Mouse (Mus musculus): ENCODE measurements around the gene Fus. TPM values are rescaled to one million over a fixed set of nuclear protein-coding genes. Genes with fewer than 3 reads are reported as not detected.

Fus gene
- polyA plus RNA-seq, 1 experiment from 2014 or later, result 359 TPM

DNA sequence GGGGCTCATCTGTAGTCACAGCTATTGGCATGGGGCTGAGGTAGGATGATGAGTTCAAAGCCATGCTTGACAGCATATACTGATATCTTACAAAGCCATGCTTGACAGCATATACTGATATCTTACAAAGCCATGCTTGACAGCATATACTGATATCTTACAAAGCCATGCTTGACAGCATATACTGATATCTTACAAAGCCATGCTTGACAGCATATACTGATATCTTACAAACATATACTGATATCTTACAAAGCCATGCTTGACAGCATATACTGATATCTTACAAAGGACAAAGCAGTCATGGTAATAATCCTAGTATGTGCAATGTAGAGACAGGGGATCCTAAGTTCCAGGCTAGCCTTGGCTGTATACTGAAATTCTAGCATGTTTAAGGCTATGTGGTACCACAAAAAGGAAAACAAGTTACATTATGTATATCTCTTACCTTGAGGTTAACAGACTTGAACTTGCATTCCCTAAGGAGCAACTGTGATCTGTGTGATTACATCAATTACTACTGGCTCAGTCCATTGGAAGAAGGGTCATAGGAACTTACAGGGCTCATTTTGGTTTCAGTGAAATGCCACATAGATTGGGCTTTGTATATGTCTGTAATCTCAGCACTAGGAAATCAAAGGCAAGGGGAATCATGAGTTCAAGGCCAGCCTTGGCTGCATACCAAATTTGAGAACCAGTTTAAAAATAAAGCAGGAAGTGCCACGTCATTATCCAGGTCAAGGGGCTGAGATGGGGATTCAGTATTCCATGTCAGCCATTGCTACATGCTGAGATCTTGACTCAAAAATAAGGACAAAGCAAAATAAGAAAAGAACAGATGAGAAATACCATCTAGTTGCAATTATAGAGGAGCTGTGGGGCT is 33.1 kb downstream of the Fus start:
- H3K4me2 ChIP-seq (replicated peaks; ENCODE audit: low read depth, low read length), result no peak overlapping the region
- no peak overlapping the region for H3K4me3 ChIP-seq (ENCODE audit: low read length)
- H3K27ac ChIP-seq (ENCODE audit: low read length), result no peak overlapping the region
- H3K27me3 ChIP-seq (ENCODE audit: insufficient read depth, low read length), result no peaks in the 10 kb centered on the region
- no peak for ATAC-seq (ENCODE audit: low FRiP score, low TSS enrichment)
- H3K9me3 ChIP-seq (ENCODE audit: low read length), result 0 out of 2 replicates have a peak, but pooled peaks cover 2% of the 10 kb centered on the region
- peaks cover 18% of the 10 kb centered on the region for H3K4me1 ChIP-seq (ENCODE audit: insufficient read depth, low read length)
- H3K9ac ChIP-seq (replicated peaks; ENCODE audit: low read length), result no peak overlapping the region
- WGBS, result 45% methylated on average over 1 of the region's 1 CpGs
- H3K36me3 ChIP-seq (ENCODE audit: insufficient read depth, low read length), result no peaks in the 10 kb centered on the region

DNA sequence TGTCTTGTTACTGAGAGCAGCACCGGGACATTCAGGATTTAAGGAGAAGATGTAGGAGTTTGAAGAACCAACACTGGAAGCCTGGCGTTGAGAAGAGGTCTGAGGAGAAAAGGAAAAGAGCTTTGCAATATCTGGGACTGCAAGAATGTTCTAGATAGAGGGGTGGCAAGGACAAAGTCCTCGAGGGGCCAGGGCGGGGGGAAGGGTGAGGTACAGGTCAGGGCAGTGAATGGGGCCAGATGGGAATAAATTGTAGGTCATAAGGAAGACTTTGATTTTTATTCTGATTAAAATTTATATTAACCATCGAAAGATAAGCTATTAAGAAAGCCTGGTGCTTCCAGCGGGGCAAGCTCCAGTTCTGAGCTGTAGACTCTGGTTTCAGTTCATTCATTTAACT is 35.8 kb downstream of the Fus start:
- ATAC-seq (ENCODE audit: low FRiP score, low TSS enrichment), result no peak
- Histone ChIP-seq H3K36me3 (ENCODE audit: insufficient read depth, low read length) (no peaks in the 10 kb centered on the region), H3K4me3 (ENCODE audit: low read length) (no peak overlapping the region), H3K27me3 (ENCODE audit: insufficient read depth, low read length) (no peaks in the 10 kb centered on the region), H3K27ac (ENCODE audit: low read length) (peak overlapping the region; percentile 96; the same call in 1 of the 2 replicates), H3K9ac (replicated peaks; ENCODE audit: low read length) (no peak overlapping the region), H3K4me1 (ENCODE audit: insufficient read depth, low read length) (peaks cover 29% of the 10 kb centered on the region), H3K4me2 (replicated peaks; ENCODE audit: low read depth, low read length) (no peak overlapping the region), H3K9me3 (ENCODE audit: low read length) (0 out of 2 replicates have a peak, but pooled peaks cover 2% of the 10 kb centered on the region)
- WGBS, result 78% methylated on average over 6 of the region's 6 CpGs

DNA sequence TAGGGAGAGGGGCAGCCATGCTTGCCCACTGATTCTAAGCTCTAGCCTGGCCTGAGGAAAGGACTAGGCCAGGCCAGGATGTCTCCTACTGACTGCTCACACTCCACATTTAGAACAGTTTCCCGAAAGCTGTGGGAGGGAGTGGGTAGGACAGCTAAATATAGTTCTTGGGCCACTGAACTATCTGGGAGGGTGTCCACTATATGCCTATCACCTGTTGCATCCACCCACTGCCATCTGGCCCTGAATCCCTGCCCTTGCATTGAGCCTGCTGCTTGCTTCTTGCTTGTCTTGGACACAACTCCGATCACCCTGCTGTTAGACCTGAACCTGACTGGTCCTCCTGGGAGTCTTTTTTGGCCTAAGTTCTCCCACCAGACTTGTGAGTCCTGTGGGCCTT is 36.4 kb downstream of the Fus start, which contains the start of gene Trim72:
Gene Trim72 (plus strand): TSS at position 262 of the 400 bp plus-strand sequence.
- Histone ChIP-seq H3K27ac (ENCODE audit: low read length) (peak within 1 kb of the TSS; percentile 96), H3K27me3 (ENCODE audit: insufficient read depth, low read length) (no peaks in the 10 kb centered on the region), H3K9ac (replicated peaks; ENCODE audit: low read length) (peak within 1 kb of the TSS; percentile 56), H3K4me2 (replicated peaks; ENCODE audit: low read depth, low read length) (peak within 1 kb of the TSS; percentile 50), H3K4me3 (ENCODE audit: low read length) (peak within 1 kb of the TSS; percentile 27), H3K9me3 (ENCODE audit: low read length) (0 out of 2 replicates have a peak, but pooled peaks cover 2% of the 10 kb centered on the region), H3K36me3 (ENCODE audit: insufficient read depth, low read length) (no peaks in the 10 kb centered on the region), H3K4me1 (ENCODE audit: insufficient read depth, low read length) (peaks cover 29% of the 10 kb centered on the region)
- ATAC-seq (ENCODE audit: low FRiP score, low TSS enrichment), result no peak
- 65% methylated on average over 2 of the region's 2 CpGs for WGBS

GRCm38 (mm10) chr7:128004150-128004486 is 36.9 kb downstream of the Fus start:
- Histone ChIP-seq H3K27ac (ENCODE audit: low read length) (peak overlapping the region; percentile 96), H3K9ac (replicated peaks; ENCODE audit: low read length) (peak overlapping the region; percentile 56)

DNA sequence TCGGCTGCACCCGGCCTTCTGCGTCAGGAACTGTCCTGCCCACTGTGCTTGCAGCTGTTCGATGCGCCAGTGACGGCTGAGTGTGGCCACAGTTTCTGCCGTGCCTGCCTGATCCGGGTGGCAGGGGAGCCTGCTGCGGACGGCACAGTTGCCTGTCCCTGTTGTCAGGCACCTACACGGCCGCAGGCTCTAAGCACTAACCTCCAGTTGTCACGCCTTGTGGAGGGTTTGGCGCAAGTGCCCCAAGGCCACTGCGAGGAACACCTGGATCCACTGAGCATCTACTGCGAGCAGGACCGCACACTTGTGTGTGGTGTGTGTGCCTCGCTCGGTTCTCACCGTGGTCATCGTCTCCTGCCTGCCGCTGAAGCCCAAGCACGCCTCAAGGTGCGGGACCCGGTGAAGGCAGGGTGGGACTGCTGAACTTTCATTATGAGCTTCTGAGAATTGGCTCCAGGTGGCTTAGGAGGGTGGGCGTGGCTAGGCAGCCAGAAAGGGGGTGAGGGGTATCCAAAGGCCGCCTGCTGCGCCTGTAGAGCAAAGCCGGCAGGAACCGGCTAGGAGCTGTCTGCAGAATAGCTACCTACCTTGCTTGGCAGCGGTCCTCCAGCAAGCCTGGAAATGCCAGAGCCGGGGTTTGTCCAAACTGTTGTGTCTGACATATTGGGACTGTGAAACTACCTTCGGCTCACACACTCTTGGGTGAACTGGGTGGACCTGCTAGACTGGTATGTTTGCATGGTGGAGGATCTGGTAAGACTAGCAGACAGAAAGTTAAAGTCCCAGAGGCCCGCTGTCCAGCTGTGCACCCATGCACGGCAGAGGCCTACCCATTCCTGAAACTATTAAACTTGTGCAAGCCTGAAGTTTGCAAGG is 37.5 kb downstream of the Fus start:
- 0 out of 2 replicates have a peak, but pooled peaks cover 2% of the 10 kb centered on the region for H3K9me3 ChIP-seq (ENCODE audit: low read length)
- H3K36me3 ChIP-seq (ENCODE audit: insufficient read depth, low read length), result no peaks in the 10 kb centered on the region
- H3K27me3 ChIP-seq (ENCODE audit: insufficient read depth, low read length), result no peaks in the 10 kb centered on the region
- 19% methylated on average over 35 of the region's 35 CpGs for WGBS
- H3K9ac ChIP-seq (replicated peaks; ENCODE audit: low read length), result peak overlapping the region; percentile 56
- H3K4me2 ChIP-seq (replicated peaks; ENCODE audit: low read depth, low read length), result peak overlapping the region; percentile 50
- peak overlapping the region; percentile 96 for H3K27ac ChIP-seq (ENCODE audit: low read length)
- H3K4me3 ChIP-seq (ENCODE audit: low read length), result peak overlapping the region; percentile 27
- peak; percentile 92 for ATAC-seq (ENCODE audit: low FRiP score, low TSS enrichment)
- peaks cover 29% of the 10 kb centered on the region for H3K4me1 ChIP-seq (ENCODE audit: insufficient read depth, low read length)

More at GRCm38 (mm10) chr7:128004150-128004486, 36.9 kb downstream of the Fus start:
- no peaks in the 10 kb centered on the region for H3K36me3 ChIP-seq (ENCODE audit: insufficient read depth, low read length)
- no peaks in the 10 kb centered on the region for H3K27me3 ChIP-seq (ENCODE audit: insufficient read depth, low read length)
- H3K4me3 ChIP-seq (ENCODE audit: low read length), result peak overlapping the region; percentile 27
- peaks cover 29% of the 10 kb centered on the region for H3K4me1 ChIP-seq (ENCODE audit: insufficient read depth, low read length)
- peak overlapping the region; percentile 50 for H3K4me2 ChIP-seq (replicated peaks; ENCODE audit: low read depth, low read length)
- ATAC-seq (ENCODE audit: low FRiP score, low TSS enrichment), result no peak
- 0 out of 2 replicates have a peak, but pooled peaks cover 2% of the 10 kb centered on the region for H3K9me3 ChIP-seq (ENCODE audit: low read length)
- WGBS, result 60% methylated on average over 5 of the region's 5 CpGs

DNA sequence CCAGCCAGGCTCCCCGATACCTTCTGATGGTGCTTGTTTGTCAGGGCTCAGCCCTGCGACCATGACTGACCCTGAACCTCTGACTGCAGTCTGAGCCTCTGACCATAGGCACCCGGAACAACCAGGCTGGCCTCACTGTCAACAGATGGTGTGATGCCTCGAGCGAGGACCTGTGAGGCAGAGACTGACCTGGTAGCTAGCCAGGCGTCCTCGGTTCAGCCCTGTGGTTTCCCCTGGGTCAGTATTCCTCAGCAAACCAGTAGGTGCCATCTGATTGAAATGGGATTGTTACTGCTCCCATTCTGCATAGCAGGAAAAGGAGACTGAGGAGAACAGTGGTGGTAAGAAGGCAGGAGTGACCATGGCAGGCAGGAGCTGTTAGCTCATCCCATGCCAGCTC is 38.9 kb downstream of the Fus start:
- peak overlapping the region; percentile 96 for H3K27ac ChIP-seq (ENCODE audit: low read length)
- no peak for ATAC-seq (ENCODE audit: low FRiP score, low TSS enrichment)
- H3K36me3 ChIP-seq (ENCODE audit: insufficient read depth, low read length), result no peaks in the 10 kb centered on the region
- 75% methylated on average over 7 of the region's 7 CpGs for WGBS
- H3K9ac ChIP-seq (replicated peaks; ENCODE audit: low read length), result no peak overlapping the region
- no peak overlapping the region for H3K4me2 ChIP-seq (replicated peaks; ENCODE audit: low read depth, low read length)
- 0 out of 2 replicates have a peak, but pooled peaks cover 2% of the 10 kb centered on the region for H3K9me3 ChIP-seq (ENCODE audit: low read length)
- peaks cover 29% of the 10 kb centered on the region for H3K4me1 ChIP-seq (ENCODE audit: insufficient read depth, low read length)
- no peak overlapping the region for H3K4me3 ChIP-seq (ENCODE audit: low read length)
- H3K27me3 ChIP-seq (ENCODE audit: insufficient read depth, low read length), result no peaks in the 10 kb centered on the region

GRCm38 (mm10) chr7:128009715-128010340 is 42.6 kb downstream of the Fus start:
- 52% methylated on average over 40 of the region's 40 CpGs for WGBS
- ATAC-seq (ENCODE audit: low FRiP score, low TSS enrichment), result no peak
- no peaks in the 10 kb centered on the region for H3K27me3 ChIP-seq (ENCODE audit: insufficient read depth, low read length)
- peaks cover 12% of the 10 kb centered on the region for H3K4me1 ChIP-seq (ENCODE audit: insufficient read depth, low read length)
- H3K36me3 ChIP-seq (ENCODE audit: insufficient read depth, low read length), result no peaks in the 10 kb centered on the region
- H3K4me2 ChIP-seq (replicated peaks; ENCODE audit: low read depth, low read length), result peak overlapping the region; percentile 3; the same call in 1 of the 2 replicates
- no peak overlapping the region for H3K27ac ChIP-seq (ENCODE audit: low read length)
- H3K4me3 ChIP-seq (ENCODE audit: low read length), result no peak overlapping the region
- no peaks in the 10 kb centered on the region for H3K9me3 ChIP-seq (ENCODE audit: low read length)
- no peak overlapping the region for H3K9ac ChIP-seq (replicated peaks; ENCODE audit: low read length)

DNA sequence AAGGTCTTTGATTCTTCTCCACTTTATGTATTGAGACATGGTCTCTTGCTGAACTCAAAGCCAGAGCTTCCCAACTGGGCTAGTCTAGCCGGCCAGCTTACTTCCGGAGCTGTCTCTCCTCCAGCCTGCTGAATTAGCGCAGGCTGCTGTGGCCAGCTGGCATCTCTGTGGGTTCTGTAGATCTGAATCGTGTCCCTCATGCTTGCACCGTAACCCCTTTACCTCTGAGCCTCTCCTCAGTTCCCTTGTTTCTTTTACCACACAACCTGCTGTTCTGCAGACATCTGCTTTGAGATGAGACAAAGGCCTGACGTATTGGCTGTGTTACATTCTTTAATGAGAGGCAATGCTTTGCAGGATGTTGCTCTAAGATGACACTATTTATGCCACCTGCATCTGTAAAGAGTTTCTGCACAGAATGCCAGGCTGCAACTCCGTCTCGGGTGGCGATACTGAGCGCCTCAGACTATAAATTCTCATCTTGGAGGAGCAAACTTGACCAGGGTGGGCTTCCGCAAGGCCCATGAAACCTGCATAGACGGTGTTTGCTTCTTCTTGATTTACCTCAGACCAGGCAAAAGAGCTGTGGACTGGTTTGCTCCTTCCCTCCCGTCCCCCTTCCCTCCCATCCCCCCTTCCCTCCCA is 45.0 kb downstream of the Fus start:
- ATAC-seq (ENCODE audit: low FRiP score, low TSS enrichment), result no peak
- Histone ChIP-seq H3K4me3 (ENCODE audit: low read length) (no peak overlapping the region), H3K4me1 (ENCODE audit: insufficient read depth, low read length) (no peaks in the 10 kb centered on the region), H3K9ac (replicated peaks; ENCODE audit: low read length) (no peak overlapping the region), H3K27me3 (ENCODE audit: insufficient read depth, low read length) (no peaks in the 10 kb centered on the region), H3K27ac (ENCODE audit: low read length) (no peak overlapping the region), H3K4me2 (replicated peaks; ENCODE audit: low read depth, low read length) (no peak overlapping the region), H3K36me3 (ENCODE audit: insufficient read depth, low read length) (no peaks in the 10 kb centered on the region), H3K9me3 (ENCODE audit: low read length) (no peaks in the 10 kb centered on the region)
- WGBS, result 64% methylated on average over 13 of the region's 13 CpGs

- no peak overlapping the region for H3K9ac ChIP-seq (replicated peaks; ENCODE audit: low read length)
- H3K4me2 ChIP-seq (replicated peaks; ENCODE audit: low read depth, low read length), result no peak overlapping the region
- no peaks in the 10 kb centered on the region for H3K4me1 ChIP-seq (ENCODE audit: insufficient read depth, low read length)
- no peak for ATAC-seq (ENCODE audit: low FRiP score, low TSS enrichment)
- H3K27ac ChIP-seq (ENCODE audit: low read length), result no peak overlapping the region
- no peak overlapping the region for H3K4me3 ChIP-seq (ENCODE audit: low read length)
- no peaks in the 10 kb centered on the region for H3K9me3 ChIP-seq (ENCODE audit: low read length)
- WGBS, result 92% methylated on average over 13 of the region's 13 CpGs
- no peaks in the 10 kb centered on the region for H3K27me3 ChIP-seq (ENCODE audit: insufficient read depth, low read length)
- H3K36me3 ChIP-seq (ENCODE audit: insufficient read depth, low read length), result no peaks in the 10 kb centered on the region
Measured at GRCm38 (mm10) chr7:128013116-128013515, 45.9 kb downstream of the Fus start.
